Mouse (Mus musculus) small intestine, adult 2 months (tissue): ENCODE measurements around the gene Elmo1.

Source experiments
- CTCF ChIP-seq: fragments of 200-500 bp; IDR thresholded peaks from 2 replicates; pipeline ENCODE4 v1.5.1; 2012; ENCODE audit warnings: low read depth, mild to moderate bottlenecking, control low read depth, inconsistent platforms, low read length, moderate library complexity, mixed read lengths; ENCODE audit not compliant: insufficient replicate concordance, insufficient read length; ENCODE audit errors: extremely low read depth
- POLR2A ChIP-seq: fragments of 200-500 bp; IDR thresholded peaks from 2 replicates; pipeline ENCODE4 v1.6.1; 2012; ENCODE audit warnings: low read depth, mild to moderate bottlenecking, control low read depth, inconsistent platforms, low read length, moderate library complexity

GRCm38 (mm10) chr13:20623071-20623850, 532.9 kb downstream of the Elmo1 start:
- TF ChIP-seq CTCF (no peak), POLR2A (no peak)
